Mouse (Mus musculus) hematopoietic multipotent progenitor cell, adult 10-12 weeks (in vitro differentiated cells): ENCODE measurements around the gene Pde4dip. TPM values are rescaled to one million over a fixed set of nuclear protein-coding genes. Genes with fewer than 3 reads are reported as not detected.

Source experiments
- polyA plus RNA-seq: library from polyadenylated mRNA; stranded (reverse); fragments of >175 nt; gene quantifications from 2 replicates; pipeline ENCODE4 v1.2.3, GENCODE M21; 2012; ENCODE audit warnings: low replicate concordance

The Pde4dip gene
- 6.9 and 10.3 TPM in 2 replicates for polyA plus RNA-seq

DNA sequence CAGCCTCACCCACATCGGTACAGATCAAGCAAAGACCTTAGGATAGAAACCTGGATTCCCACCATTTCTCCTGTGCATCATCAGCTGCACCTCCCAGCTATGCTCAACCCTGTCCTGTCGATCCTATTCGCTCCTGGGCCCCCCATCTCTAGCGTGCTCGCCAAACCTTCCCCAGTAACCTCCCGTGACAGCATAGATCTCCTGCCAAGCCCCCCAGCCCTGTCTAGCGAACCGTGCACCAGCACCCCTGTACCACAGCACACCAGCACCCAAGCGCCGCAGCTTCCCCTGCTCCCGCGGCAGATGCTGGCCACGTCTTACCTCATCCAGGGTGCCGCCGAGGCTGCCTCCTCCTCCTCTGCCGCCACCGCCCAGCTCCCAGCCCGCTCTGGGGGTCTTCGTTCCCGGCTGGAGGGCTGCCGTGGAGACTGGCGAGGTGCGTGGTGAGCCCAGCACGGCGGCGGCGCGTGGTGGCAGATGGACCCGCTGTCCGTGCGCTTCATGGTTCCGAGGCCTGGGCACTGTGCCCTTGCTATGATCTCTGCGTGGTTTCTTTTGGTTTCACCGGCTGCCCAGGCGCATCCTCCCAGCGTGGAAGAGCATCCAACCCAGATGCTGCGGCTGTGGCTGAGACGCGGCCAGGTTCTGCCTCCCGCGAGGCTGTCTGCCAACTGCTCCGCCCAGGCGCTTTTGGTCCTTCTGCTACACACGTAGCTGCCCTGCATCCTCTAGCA, at the start of gene Pde4dip:
TSS of gene Pde4dip (minus strand) at position 540 of the 734 bp plus-strand sequence.

DNA sequence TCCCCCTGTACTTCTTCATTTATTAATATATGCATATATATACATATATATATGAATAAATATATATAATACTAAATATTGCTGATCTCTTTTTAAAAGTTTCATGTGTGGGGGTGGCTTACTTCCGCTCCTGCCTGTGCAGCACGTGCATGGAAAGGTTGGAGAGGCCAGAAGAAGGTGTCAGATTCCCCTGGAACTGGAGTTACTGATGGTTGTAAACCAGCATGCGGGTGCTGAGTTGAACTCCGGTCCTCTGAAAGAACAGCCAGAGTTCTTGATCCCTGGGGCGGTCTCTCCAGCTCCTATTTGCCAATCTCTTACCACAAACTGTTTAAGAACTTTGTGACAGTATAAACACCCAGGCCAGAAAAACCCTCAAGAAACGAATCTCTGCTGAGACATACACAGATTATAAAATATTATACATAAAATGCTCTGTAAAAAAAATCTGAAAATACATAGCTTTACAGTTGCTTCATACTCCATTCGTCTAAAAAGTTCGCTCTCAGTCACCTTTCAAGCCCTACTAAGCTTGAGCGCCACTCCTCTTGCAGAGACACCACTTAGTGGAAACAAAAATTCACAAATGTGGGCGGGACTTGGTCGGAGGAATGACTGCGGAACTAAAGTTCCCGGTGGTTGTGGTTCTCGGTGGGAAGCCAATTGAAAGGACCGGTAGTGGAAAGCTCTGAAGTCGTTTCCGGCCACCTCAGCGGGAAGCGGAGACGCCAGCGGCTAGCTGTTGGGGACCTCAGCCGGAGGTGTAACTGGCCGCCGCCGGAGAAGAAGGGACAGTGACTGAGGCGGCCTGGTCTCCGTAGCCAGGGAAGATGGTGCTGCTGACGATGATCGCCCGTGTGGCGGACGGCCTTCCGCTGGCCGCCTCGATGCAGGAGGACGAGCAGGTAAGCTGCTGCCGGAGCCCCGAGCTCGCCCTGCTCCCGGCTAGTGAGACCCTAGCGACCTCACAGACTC, 12.3 kb upstream of the Pde4dip start, which contains the start of gene Sec22b:
TSS of gene Sec22b (plus strand) at position 675 of the 975 bp plus-strand sequence.

DNA sequence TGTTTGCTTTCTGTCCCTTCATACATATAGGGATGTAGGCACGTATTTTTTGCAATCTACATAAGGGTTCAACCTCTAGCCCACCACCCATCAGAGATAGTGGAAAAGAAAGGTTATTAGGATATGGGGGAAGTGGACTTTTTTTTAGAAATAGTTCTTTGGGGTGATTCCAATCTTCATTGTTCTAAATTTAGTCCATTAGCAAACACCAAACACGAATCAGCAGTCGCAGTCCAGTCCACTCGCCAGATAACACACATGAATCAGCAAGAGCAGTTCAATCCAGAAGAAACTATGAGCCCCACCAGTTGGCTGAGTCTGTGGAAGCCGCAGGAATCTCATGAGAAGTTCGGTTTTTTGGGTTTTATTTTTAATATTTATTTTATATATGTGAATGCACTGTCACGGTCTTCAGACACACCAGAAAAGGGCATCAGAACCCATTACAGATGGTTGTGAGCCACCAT, 213.8 kb downstream of the Pde4dip start, which contains the start of gene Gm17651:
TSS of gene Gm17651 (minus strand) at position 51 of the 467 bp plus-strand sequence.

DNA sequence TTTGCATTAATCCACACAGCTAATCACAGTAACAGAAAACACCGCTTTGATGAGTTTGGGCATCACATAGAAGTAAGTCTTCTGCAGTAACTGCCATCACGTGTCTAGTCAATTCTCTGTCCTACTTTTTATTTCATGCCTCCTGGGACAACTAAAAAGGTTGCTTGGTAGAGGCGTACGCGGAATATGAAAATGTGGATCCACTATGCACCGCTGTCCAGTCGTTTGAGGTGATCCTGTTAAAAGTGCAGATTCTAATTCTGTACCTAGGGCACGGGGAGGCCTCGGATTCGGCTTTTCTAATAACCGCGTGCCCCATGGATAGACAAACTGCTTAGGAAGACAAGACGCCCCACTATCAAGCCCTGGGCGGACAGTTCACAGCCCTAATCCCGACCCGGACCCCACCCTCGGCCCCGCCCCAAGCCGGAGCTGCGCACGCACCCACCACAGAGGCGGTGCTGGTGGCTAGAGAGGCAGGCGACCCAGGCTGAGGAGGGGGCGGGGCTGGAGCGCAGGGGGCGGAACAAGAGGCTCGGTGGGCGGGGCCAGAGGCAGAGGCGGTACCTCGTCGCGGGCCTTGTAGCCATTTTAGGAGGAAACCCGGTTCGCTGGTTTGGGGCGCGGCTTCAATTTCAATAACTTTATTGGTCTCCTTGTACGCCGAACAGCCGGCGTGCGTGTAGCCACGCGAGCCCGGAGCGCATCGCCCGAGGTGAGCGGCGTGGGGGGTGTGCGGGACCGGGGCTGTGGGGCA, 230.7 kb downstream of the Pde4dip start, which contains the start of gene Prkab2:
TSS of gene Prkab2 (plus strand) at position 539 of the 757 bp plus-strand sequence.

Other genes with a start within 250 kb of the Pde4dip start
- gene Prkab2, start 230.5 kb downstream of the Pde4dip start, polyA plus RNA-seq = 2.7 and 4.5 TPM in 2 replicates
- not detected in 2 replicates for gene Gm17651, start 214.0 kb downstream of the Pde4dip start, polyA plus RNA-seq
- 40.2 and 58.4 TPM in 2 replicates for gene Sec22b, start 12.5 kb upstream of the Pde4dip start, polyA plus RNA-seq
- gene Notch2, start 124.8 kb upstream of the Pde4dip start, polyA plus RNA-seq = 45.4 and 72.9 TPM in 2 replicates